Mouse (Mus musculus): ENCODE measurements around the gene Lrrc3c. TPM values are rescaled to one million over a fixed set of nuclear protein-coding genes. Genes with fewer than 3 reads are reported as not detected.
"Not testable (repeated sequence)": the region's sequence is repeated elsewhere in the genome, so short reads cannot be mapped to it uniquely, and the experiment has no call there.

Lrrc3c gene
- polyA plus RNA-seq, 1 experiment from 2014 or later, result not detected

GRCm38 (mm10) chr11:98602090-98602690 is 4.1 kb downstream of the Lrrc3c start:
- no peak overlapping the region for H3K9ac ChIP-seq (ENCODE audit: low read depth, low read length)
- H3K27ac ChIP-seq (ENCODE audit: low read depth, low read length), result no peak overlapping the region
- WGBS (ENCODE audit: insufficient replicate concordance), result 1% methylated on average over 20 of the region's 20 CpGs

DNA sequence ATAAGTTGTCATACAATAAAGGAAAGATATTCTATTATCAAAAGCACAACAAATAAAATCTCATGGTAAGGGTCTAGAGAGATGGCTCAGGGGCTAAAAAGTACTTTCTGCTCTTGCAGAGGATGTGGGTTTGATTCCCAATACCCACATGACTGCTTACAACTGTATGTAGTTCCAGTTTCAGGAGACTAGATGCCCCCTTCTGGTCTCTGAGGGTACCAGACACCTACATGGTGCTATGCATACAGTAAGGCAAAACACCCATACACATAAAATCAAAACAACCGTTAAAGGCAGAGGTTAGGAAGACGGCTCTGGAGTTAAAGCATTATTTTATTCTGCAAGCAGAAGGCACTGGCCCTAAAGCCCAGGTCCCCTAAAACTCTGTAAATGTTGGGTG is 5.9 kb downstream of the Lrrc3c start:
- peaks cover 16% of the 10 kb centered on the region for H3K27me3 ChIP-seq (ENCODE audit: control insufficient read depth, insufficient read depth, low read length)
- no peak overlapping the region for H3K4me2 ChIP-seq
- H3K36me3 ChIP-seq (ENCODE audit: control insufficient read depth, insufficient read depth, low read length), result no peaks in the 10 kb centered on the region
- H3K4me1 ChIP-seq (ENCODE audit: control insufficient read depth, insufficient read depth, low read length), result peaks cover 22% of the 10 kb centered on the region
- H3K9me3 ChIP-seq (replicated peaks; ENCODE audit: control insufficient read depth, low read length), result no peaks in the 10 kb centered on the region
- H3K4me3 ChIP-seq (ENCODE audit: low read depth, low read length), result no peak overlapping the region
- no peak overlapping the region for H3K27ac ChIP-seq (ENCODE audit: low read depth, low read length)
- no peak for ATAC-seq (replicated peaks; ENCODE audit: insufficient number of reproducible peaks, low FRiP score, low TSS enrichment)
- WGBS (ENCODE audit: insufficient replicate concordance), result 70% methylated on average over 2 of the region's 2 CpGs
- H3K9ac ChIP-seq (ENCODE audit: low read depth, low read length), result no peak overlapping the region

More at GRCm38 (mm10) chr11:98602090-98602690, 4.1 kb downstream of the Lrrc3c start:
- no peaks in the 10 kb centered on the region for H3K9me3 ChIP-seq (replicated peaks; ENCODE audit: control insufficient read depth, low read length)
- ATAC-seq (replicated peaks; ENCODE audit: insufficient number of reproducible peaks, low FRiP score, low TSS enrichment), result peak; percentile 70
- no peaks in the 10 kb centered on the region for H3K36me3 ChIP-seq (ENCODE audit: control insufficient read depth, insufficient read depth, low read length)
- peak overlapping the region; percentile 35 for H3K4me3 ChIP-seq (ENCODE audit: low read depth, low read length)
- peaks cover 23% of the 10 kb centered on the region for H3K4me1 ChIP-seq (ENCODE audit: control insufficient read depth, insufficient read depth, low read length)
- peak overlapping the region; percentile 60 for H3K4me2 ChIP-seq
- peaks cover 24% of the 10 kb centered on the region; the same call in 1 of the 2 replicates for H3K27me3 ChIP-seq (ENCODE audit: control insufficient read depth, insufficient read depth, low read length)

DNA sequence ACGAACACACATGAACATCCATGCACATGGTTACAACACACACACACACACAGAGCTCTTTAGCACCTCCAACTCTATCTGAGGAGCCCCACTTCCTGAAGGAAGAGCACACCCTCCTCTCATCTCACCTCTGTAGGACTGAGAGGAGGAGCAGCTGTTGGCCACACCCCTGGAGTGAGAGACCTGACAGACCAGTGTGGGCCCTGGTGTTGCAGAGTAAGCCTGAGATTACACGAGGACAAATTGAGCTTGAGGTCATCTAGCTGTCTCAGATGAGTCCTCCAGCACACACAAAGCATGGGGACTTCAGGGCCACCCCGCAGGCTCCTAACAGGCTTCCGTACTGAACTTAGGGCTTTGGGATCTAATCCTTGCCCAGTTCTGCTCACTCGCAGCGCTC is 6.8 kb downstream of the Lrrc3c start:
- H3K4me1 ChIP-seq (ENCODE audit: control insufficient read depth, insufficient read depth, low read length), result peaks cover 17% of the 10 kb centered on the region
- ATAC-seq (replicated peaks; ENCODE audit: insufficient number of reproducible peaks, low FRiP score, low TSS enrichment); H3K9ac ChIP-seq (ENCODE audit: low read depth, low read length); H3K27me3 ChIP-seq (ENCODE audit: control insufficient read depth, insufficient read depth, low read length); H3K36me3 ChIP-seq (ENCODE audit: control insufficient read depth, insufficient read depth, low read length); H3K4me3 ChIP-seq (ENCODE audit: low read depth, low read length); H3K4me2 ChIP-seq; H3K9me3 ChIP-seq (replicated peaks; ENCODE audit: control insufficient read depth, low read length); H3K27ac ChIP-seq (ENCODE audit: low read depth, low read length): not testable (repeated sequence)
- 61% methylated on average over 6 of the region's 6 CpGs for WGBS (ENCODE audit: insufficient replicate concordance)

GRCm38 (mm10) chr11:98606763-98607162 is 8.7 kb downstream of the Lrrc3c start:
- peaks cover 6% of the 10 kb centered on the region for H3K4me1 ChIP-seq (ENCODE audit: control insufficient read depth, insufficient read depth, low read length)
- WGBS (ENCODE audit: insufficient replicate concordance), result 13% methylated on average over 3 of the region's 3 CpGs
- H3K4me2 ChIP-seq, result no peak overlapping the region
- ATAC-seq (replicated peaks; ENCODE audit: insufficient number of reproducible peaks, low FRiP score, low TSS enrichment), result no peak
- no peaks in the 10 kb centered on the region for H3K36me3 ChIP-seq (ENCODE audit: control insufficient read depth, insufficient read depth, low read length)
- no peak overlapping the region for H3K9ac ChIP-seq (ENCODE audit: low read depth, low read length)
- no peak overlapping the region for H3K27ac ChIP-seq (ENCODE audit: low read depth, low read length)
- no peaks in the 10 kb centered on the region for H3K9me3 ChIP-seq (replicated peaks; ENCODE audit: control insufficient read depth, low read length)
- H3K27me3 ChIP-seq (ENCODE audit: control insufficient read depth, insufficient read depth, low read length), result peaks cover 3% of the 10 kb centered on the region
- H3K4me3 ChIP-seq (ENCODE audit: low read depth, low read length), result no peak overlapping the region

DNA sequence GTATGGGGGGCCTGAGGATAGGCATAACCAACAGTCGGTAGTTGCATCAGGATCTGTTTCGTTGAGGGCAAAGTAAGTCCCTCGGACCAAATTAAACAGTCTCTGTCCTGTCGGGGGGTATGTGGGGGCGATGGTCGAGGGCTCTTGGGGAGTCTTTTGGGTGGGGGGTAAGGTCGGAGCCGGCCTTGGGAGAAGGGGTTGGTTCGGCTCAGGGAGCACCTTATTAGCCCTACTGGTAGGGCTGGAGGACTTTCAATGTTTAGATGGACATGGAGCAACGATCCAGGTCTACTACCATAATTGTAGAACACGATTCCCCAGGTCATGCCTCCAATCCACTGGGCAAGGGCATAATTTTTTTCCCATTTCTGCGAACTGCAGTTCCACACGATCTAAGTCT is 22.7 kb downstream of the Lrrc3c start:
- 85% methylated on average over 13 of the region's 13 CpGs for WGBS (ENCODE audit: insufficient replicate concordance)
- Histone ChIP-seq H3K4me1 (ENCODE audit: control insufficient read depth, insufficient read depth, low read length) (no peaks in the 10 kb centered on the region), H3K4me3 (ENCODE audit: low read depth, low read length) (no peak overlapping the region), H3K27ac (ENCODE audit: low read depth, low read length) (no peak overlapping the region), H3K4me2 (no peak overlapping the region), H3K27me3 (ENCODE audit: control insufficient read depth, insufficient read depth, low read length) (no peaks in the 10 kb centered on the region), H3K9me3 (replicated peaks; ENCODE audit: control insufficient read depth, low read length) (no peaks in the 10 kb centered on the region), H3K9ac (ENCODE audit: low read depth, low read length) (no peak overlapping the region), H3K36me3 (ENCODE audit: control insufficient read depth, insufficient read depth, low read length) (no peaks in the 10 kb centered on the region)
- no peak for ATAC-seq (replicated peaks; ENCODE audit: insufficient number of reproducible peaks, low FRiP score, low TSS enrichment)

GRCm38 (mm10) chr11:98623981-98624380 is 25.9 kb downstream of the Lrrc3c start:
- H3K9me3 ChIP-seq (replicated peaks; ENCODE audit: control insufficient read depth, low read length); H3K4me3 ChIP-seq (ENCODE audit: low read depth, low read length); H3K9ac ChIP-seq (ENCODE audit: low read depth, low read length); H3K27ac ChIP-seq (ENCODE audit: low read depth, low read length); H3K4me1 ChIP-seq (ENCODE audit: control insufficient read depth, insufficient read depth, low read length); H3K36me3 ChIP-seq (ENCODE audit: control insufficient read depth, insufficient read depth, low read length); H3K4me2 ChIP-seq; H3K27me3 ChIP-seq (ENCODE audit: control insufficient read depth, insufficient read depth, low read length); ATAC-seq (replicated peaks; ENCODE audit: insufficient number of reproducible peaks, low FRiP score, low TSS enrichment): not testable (repeated sequence)
- 67% methylated on average over 6 of the region's 6 CpGs for WGBS (ENCODE audit: insufficient replicate concordance)

DNA sequence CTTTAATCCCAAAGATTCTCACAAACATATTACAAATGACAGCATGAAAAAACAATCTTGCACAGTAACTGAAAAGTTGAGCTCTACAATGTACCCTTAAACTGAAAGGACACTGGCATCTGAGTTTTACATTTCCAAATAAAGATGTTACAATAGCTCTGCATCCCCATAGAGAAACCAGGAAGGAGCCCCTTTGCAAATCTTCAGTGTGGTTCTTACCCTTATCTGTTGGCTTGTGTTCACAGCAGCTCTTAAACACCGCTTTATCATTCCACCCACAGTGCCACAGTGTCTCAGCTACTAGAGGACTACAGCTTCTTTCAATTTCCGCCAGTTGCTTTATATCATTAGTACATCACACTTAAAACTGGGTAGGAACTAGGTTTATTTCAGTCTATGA is 26.3 kb downstream of the Lrrc3c start:
- not testable (repeated sequence) for H3K27ac ChIP-seq (ENCODE audit: low read depth, low read length); H3K4me3 ChIP-seq (ENCODE audit: low read depth, low read length); H3K4me1 ChIP-seq (ENCODE audit: control insufficient read depth, insufficient read depth, low read length); H3K4me2 ChIP-seq; H3K9ac ChIP-seq (ENCODE audit: low read depth, low read length); H3K36me3 ChIP-seq (ENCODE audit: control insufficient read depth, insufficient read depth, low read length); ATAC-seq (replicated peaks; ENCODE audit: insufficient number of reproducible peaks, low FRiP score, low TSS enrichment); H3K9me3 ChIP-seq (replicated peaks; ENCODE audit: control insufficient read depth, low read length); H3K27me3 ChIP-seq (ENCODE audit: control insufficient read depth, insufficient read depth, low read length)
- WGBS (ENCODE audit: insufficient replicate concordance), result 86% methylated on average over 2 of the region's 2 CpGs

DNA sequence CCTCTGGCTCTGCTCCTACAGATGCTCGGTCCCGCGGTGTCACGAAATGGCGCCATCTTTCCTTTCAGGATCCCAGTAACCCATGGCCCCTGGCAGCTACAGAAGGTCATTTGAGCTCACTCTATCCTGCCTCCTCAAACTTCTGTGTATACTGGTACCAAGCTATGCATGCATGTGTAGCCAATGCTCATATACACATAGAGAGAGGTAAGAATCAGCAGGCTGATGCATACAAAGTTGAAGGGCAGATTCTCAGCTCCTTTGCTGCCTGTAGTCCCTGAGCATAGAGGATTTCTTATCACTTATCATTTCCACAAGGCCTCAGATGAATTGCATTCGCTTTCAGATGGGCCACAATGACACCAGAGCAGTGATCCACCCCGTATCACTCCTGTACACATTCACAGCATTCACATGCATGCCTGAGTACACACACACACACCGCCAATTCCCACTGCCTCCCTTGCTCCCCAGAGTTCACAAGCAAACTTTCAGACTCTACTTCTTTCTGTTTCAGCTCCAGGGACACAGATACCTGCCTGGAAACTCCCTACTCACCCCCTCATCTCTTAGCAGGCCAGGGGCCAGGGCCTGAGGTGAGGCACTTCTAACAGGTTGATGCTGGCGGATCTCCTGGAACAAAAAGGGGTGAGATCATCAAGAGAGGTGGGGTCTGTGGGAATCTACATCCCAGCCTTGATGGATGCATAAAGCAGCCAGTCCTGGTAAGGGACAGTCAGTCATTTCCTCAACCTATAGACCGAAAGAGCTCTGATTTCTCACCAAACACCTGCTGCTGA is 27.7 kb downstream of the Lrrc3c start, which contains the start of the genes Gm12355 and Gsdma3:
Gene Gm12355 (minus strand): TSS at position 51 of the 800 bp plus-strand sequence.
Gene Gsdma3 (plus strand): TSS at position 750 of the 800 bp plus-strand sequence.
- no peaks in the 10 kb centered on the region; the same call in 1 of the 2 replicates for H3K27me3 ChIP-seq (ENCODE audit: control insufficient read depth, insufficient read depth, low read length)
- no peaks in the 10 kb centered on the region for H3K36me3 ChIP-seq (ENCODE audit: control insufficient read depth, insufficient read depth, low read length)
- no peak within 1 kb of the TSS for H3K4me3 ChIP-seq (ENCODE audit: low read depth, low read length)
- no peak within 1 kb of the TSS for H3K9ac ChIP-seq (ENCODE audit: low read depth, low read length)
- no peaks in the 10 kb centered on the region for H3K4me1 ChIP-seq (ENCODE audit: control insufficient read depth, insufficient read depth, low read length)
- no peak within 1 kb of the TSS for H3K27ac ChIP-seq (ENCODE audit: low read depth, low read length)
- no peaks in the 10 kb centered on the region for H3K9me3 ChIP-seq (replicated peaks; ENCODE audit: control insufficient read depth, low read length)
- ATAC-seq (replicated peaks; ENCODE audit: insufficient number of reproducible peaks, low FRiP score, low TSS enrichment), result no peak
- 86% methylated on average over 10 of the region's 10 CpGs for WGBS (ENCODE audit: insufficient replicate concordance)
- H3K4me2 ChIP-seq, result no peak within 1 kb of the TSS
